Mouse (Mus musculus) urinary bladder, postnatal 10 days (tissue): ENCODE data around the gene Txnip.

ENCODE experiments used
- DNase-seq: peaks from one replicate; pipeline ENCODE4 v3.0.0; 2022; ENCODE audit warnings: low spot score

The Txnip gene

DNA sequence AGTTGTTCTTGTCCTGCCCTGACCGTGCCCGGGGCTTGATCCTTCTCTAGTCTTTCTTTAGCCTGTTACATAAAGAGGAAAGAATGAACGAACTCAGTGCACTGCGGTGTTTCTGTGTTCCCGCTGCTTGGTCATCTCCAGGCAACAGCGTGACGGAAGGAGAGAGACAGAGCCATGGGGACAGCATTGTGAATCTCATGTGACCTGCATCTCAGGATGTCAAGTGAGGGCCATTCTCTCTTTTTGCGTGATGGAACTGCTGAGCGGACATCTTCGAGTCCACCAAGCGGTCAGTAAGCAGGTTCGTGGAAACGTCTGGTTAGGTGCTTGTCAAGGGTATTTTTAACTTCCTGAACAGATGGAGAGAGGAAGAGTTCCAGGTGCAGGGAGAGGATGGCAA is 11.7 kb downstream of the Txnip start:
- no peak for DNase-seq

DNA sequence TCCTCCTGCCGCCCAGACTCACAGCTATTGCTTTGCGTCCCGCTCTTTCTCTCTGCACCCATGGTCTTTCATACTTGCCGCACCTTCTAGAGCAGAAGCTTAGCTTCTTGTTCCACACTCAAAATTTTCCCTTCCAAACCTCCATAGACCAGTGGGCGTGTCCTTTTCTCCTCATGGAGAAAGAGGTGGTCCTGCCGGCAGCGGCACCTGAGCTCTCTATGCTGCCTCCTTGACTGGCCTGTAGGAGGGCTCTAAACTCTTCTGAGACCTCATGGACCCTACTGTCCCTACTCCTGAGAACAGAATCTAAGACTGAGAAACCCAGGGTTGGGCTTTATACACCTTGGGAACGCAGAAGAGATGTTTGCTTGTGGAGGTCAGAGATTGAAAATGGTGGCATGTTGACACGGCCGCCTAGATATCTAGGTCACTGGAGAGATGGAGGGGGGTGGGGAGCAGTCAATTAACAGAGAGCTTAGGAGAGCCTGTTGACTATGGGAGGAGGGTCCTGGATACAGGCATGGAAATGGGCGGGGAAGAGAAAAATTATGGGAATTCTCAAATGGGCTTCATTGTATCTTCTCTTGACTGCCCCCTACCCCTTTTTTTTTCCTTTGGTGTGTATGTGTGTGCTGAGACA is 12.3 kb downstream of the Txnip start:
- DNase-seq = no peak

- no peak for DNase-seq
Observed at GRCm38 (mm10) chr3:96570643-96571042, 12.9 kb downstream of the Txnip start.

- no peak for DNase-seq
Observed at GRCm38 (mm10) chr3:96571336-96571735, 13.6 kb downstream of the Txnip start.

DNA sequence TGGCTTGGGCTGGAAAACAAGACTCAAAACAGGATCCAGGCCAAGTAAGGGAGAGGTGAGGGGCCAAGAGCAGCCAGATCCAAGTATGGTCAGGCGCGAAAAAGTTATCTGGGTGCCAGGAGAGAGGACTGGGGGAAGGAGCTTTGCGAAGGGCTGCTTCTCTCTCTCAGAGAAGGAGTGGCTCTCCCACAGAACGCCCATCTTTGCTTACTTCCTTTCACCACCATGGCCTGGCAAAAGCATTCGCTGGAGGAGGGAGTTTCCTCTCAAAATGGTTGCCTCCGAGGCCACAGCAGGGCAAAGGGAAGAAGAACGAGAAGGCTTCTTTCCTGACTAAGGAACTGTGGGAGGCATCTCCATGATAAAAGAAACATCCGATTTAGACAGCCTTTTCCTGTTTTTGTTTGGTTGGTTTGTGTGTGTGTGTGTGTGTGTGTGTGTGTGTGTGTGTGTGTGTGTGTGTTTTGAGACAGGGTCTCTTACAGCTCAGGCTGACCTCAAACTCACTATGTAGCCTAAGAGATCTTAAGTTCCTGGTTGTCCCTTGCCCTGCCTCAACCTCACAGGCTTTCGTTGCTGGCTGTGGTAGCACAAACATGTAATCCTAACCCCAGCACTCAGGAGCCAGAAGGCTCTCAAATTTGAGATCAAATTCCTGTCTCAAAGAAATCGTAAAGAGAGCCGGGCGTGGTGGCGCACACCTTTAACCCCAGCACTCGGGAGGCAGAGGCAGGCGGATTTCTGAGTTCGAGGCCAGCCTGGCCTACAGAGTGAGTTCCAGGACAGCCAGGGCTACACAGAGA is 14.3 kb downstream of the Txnip start:
- DNase-seq = no peak

- no peak for DNase-seq
Observed at GRCm38 (mm10) chr3:96573611-96574511, 16.1 kb downstream of the Txnip start.

- DNase-seq = no peak
Observed at GRCm38 (mm10) chr3:96575272-96575984, 17.7 kb downstream of the Txnip start.

DNA sequence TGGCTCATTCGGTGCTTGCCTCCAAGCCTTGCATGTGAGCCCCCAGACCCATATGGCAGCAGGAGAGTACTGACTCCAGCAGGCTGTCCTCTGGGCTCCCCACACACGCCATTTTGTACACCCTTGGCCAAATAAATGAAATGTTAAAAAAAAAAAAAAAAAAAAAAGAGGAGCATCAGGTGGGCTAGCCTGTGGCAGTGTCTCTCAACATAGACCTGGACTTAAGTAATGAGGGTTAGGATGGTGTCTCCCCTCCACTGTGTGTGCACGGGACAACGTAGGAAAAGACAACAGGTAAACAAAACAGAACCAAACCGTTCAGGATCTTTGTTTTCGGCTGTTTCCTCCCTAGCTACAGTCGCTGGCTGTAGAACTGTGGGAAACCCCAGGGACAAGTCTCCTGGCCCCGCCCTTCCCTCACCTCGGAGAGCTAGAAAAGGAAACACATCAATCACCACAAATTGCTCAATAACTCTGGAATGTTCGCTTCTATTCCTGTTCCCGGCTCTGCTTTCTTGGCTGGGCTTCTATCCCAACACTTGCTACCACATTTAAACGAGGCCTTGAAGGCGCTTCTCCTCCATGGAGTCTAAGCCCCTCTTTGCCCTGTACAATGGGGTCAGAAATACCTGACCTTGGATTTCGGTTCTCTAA is 18.4 kb downstream of the Txnip start:
- no peak for DNase-seq

DNA sequence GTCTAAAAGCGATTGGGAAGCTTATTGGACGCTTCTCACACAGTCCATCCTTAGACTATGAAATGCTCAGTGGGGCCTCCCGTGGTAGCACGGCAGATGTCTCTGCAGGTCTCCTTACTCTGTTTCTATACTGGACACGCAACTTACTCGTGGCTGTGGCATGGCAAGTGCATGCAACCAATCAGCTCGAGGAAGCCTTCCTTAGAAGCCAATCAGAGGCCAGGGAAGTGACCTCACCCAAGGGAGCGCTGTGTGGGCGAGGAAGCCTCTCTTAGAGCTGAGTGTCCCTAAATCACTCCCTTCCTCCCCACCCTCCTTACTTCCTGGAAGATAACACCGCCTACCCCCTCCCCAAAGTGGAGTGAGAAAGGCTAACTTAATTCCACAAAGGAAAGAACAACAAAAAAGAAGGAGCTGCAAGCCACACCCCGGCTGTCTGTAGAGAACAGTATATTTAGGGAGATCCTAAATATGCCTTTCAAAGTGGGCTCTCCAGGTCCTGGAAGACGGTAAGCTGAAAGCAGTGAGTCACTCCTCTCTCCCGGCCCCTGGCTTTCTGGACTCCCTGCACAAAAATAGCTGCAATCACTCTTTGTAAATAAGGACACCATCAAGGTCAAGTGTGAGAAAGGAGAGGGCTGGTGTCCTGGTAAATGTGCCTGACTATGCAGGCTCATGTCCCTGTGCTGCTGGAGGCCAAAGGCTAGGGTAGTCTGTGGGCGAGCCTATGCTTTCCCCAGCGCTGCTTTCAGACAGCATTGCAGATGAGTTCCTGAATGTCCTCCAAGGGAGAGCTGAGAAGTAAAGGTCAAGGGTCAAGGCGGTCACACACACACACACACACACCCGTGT is 19.2 kb downstream of the Txnip start, which contains the start of gene Gm16253:
Gm16253 (plus strand) TSS at position 295 of the 852 bp plus-strand sequence.
- peak; percentile 74 for DNase-seq

GRCm38 (mm10) chr3:96577566-96577965 is 19.8 kb downstream of the Txnip start:
- DNase-seq = no peak

- no peak for DNase-seq
Observed at GRCm38 (mm10) chr3:96578561-96579238, 20.9 kb downstream of the Txnip start.

- no peak for DNase-seq
Observed at GRCm38 (mm10) chr3:96579239-96579750, 21.5 kb downstream of the Txnip start.

DNA sequence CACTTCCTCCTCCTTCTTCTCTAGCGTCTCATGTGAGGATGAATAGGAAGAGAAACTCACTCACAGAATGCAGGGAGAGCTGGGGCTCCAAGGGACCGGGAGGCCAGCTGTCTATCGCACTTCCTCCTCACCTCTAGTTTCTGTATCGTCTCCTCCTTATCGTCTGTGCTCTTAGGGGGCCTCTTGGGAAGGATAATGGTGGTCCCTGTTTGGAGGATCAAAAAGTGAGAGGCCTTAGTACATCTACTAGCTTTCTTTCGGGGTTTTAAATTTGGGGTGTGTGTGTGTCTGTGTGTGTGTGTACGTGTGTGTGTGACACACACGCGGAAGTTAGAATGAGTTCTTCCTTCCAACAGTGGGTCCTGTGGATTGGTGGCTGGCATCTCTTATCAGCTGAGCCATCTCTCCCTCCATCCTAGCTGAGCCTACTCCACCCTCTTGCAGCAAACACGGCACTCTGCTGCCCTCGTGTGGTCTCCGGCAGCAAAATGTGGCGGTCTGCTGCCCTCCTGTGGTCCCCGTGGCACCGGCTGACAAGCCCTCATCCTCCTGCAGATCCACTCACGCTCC is 22.2 kb downstream of the Txnip start:
- DNase-seq = peak; percentile 67

DNA sequence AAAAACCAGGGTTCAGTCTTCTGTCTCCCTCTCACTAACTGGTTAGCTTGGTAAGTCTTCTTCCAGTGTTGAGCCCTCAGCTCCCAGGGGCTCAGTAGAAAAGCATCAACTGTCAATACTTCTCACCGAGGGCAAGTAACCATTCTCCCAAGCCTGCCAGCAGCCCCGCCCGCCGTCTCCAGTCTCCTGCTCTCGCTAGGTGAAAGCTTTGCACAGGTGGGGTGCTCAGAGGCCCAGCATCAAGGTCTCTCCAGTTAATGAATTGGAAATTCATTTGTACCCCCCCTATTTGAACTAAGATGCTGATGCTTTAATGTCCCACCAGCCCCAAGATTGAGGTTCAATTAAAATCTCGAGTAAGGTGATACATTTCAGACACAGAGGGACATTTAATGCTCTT is 23.4 kb downstream of the Txnip start:
- no peak for DNase-seq

DNA sequence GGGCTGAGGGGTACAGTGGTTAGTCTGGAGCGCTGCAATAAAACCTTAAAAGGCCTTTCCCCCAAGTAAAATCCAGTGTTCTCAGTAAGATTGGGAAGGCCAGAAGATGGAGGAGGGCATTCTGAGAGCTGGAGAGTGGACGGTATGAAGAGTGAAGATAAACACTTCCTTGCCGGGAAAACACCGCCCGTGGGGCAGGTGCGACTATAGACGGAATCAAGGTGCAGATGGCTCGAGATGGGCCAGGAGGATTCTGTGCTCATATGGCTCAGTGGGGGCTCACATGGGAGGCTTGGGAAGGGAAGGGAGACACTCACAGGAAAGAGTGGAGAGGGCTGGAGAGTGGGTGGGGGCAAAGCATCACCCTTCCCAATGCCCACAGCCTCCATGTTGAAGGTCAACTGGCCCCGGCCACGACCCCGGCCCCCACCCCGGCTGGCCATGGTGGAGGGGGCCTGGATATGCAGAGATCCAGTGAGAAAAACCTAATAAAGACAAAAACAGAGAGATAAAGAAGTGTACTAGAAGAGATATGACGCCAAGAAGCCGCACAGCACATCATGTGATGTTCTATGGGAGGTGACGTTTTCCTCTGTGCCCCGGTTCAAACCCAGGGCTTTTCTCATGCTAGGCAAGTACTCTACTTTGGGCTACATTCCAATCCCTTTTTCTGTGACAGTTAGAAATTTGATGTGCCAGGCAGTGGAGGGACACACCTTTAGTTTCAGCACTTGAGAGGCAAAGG is 24.2 kb downstream of the Txnip start:
- no peak for DNase-seq

DNA sequence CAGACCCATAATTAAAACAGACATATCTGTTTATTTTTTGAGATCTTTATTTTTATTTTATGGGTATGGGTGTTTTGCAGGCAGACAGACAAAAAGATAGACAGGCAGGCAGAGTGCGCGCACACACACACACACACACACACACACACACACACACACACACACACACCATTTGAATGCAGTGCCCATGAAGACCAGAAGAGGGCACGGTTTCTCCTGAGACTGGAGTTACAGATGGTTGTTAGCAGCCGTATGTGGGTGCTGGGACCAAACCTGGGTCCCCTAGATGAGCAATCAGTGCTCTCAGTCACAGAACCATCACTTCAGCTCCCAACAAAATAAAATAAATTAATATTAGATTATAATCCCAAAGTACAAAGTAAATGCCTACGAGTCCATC is 25.6 kb downstream of the Txnip start:
- no peak for DNase-seq

DNA sequence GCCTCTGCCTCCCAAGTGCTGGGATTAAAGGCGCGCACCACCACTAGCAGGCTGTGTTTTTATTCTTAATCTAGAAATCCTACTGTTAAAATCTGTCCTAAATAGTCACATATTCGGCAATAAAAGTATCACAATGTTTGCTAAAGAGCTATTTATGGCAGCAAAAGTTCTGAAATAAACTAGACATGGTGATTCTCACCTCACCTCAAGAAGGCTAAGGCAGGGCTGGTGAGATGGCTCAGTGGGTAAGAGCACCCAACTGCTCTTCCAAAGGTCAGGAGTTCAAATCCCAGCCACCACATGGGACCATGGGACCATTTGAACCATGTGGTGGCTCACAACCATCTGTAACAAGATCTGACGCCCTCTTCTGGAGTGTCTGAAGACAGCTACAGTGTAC is 32.9 kb downstream of the Txnip start:
- DNase-seq = no peak

GRCm38 (mm10) chr3:96593374-96593773 is 35.6 kb downstream of the Txnip start:
- no peak for DNase-seq
